Mouse (Mus musculus): Measurements from ENCODE around the gene Tfap2a. TPM values are rescaled to one million over a fixed set of nuclear protein-coding genes. Genes with fewer than 3 reads are reported as not detected.

Gene Tfap2a
- polyA plus RNA-seq (2012; rRNA removed): 6.0 and 13.7 TPM in 2 replicates

DNA sequence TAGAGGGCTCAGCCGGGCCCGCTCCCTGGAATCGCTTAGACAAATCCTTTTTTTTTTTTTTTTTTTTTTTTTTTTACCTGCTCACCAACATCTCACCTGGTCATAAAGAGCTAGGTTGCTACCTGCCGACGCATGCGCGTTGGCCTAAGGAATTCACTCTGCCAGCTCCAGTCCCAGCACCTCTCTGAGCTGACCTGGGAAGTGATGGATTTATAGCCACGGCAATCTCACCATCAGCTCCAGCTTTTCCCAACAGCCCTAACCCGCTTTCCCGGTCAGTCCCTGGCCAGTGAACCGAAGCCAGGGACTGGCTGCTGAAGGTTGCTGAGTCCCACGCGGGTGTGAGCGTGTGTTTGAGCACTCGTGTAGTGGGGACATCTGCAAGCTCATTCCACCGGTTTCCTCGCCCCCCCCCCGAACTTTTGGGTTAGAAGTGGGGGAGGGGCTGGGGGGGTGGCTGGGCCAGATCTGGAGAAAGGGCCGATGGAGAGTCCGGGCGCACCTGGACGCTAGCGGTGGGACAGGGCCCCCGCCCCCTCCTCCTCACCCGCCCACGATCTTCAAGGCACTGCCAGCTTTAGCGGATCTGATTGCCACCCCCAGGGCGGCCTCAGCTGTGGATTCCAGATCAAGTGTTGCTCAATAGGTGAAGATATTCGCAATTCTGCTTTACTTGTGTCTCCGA, at the start of gene Tfap2a:
Gene Tfap2a (minus strand): TSS at position 181 of the 685 bp plus-strand sequence.

Other genes with a start within 250 kb of the Tfap2a start
- 3.4 and 3.6 TPM in 2 replicates for gene Gcnt2, start 121.4 kb upstream of the Tfap2a start, polyA plus RNA-seq (2012; rRNA removed)

Data from central nervous system, embryonic 14 days (tissue).